Mouse (Mus musculus): ENCODE results near the gene Mrpl23. TPM values are rescaled to one million over a fixed set of nuclear protein-coding genes. Genes with fewer than 3 reads are reported as not detected.

Mrpl23 gene
- polyA plus RNA-seq, 1 experiment = 73.3 TPM

DNA sequence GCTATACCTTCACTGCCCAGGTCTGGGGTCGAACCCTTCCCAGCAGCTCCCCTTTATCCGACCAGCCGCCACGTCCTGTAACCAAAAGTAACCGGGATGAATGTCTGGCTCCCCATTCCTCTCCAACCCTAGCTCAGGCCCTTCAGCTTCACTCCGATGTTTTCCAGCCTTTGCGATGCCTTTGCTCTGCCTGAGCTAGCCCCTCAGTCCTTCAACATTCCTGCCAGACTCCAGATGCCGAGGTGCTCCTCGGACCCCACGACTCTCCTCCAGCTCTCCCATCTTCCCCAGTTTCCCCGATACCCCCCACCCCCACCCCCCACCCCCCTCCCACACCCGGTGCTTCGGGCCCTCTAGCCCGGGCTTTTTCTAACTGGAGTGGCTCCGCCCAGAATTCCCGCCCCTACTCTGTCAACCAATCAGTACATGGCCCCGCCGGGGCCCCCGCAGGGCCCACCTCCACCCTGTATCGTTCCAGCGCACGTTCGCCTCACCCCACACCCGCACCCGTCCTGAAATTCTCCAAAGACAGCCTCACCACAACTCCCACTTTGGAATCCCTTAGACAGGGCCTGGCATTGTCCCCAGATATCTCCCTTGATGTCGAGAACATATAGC is 45.4 kb downstream of the Mrpl23 start:
- no peak overlapping the region for H3ac ChIP-seq (ENCODE audit: control insufficient read depth, insufficient read length)
- no peaks in the 10 kb centered on the region for H3K79me2 ChIP-seq (ENCODE audit: control insufficient read depth, insufficient read depth)
- peak overlapping the region; percentile 62 for H3K4me2 ChIP-seq (ENCODE audit: low read depth)
- H3K36me3 ChIP-seq (ENCODE audit: control insufficient read depth, insufficient read depth) = no peaks in the 10 kb centered on the region
- H3K27me3 ChIP-seq (ENCODE audit: control insufficient read depth, insufficient read depth, insufficient read length) = no peaks in the 10 kb centered on the region
- peak overlapping the region; percentile 65 for H3K4me3 ChIP-seq
- TF ChIP-seq TCF3 (IDR thresholded peaks at IDR 0.05; ENCODE audit: insufficient read length, low read depth) (no peak), POLR2AphosphoS2 (IDR thresholded peaks at IDR 0.05; ENCODE audit: insufficient read length, low read depth) (peak; percentile 94), USF1 (IDR thresholded peaks at IDR 0.05; ENCODE audit: low read depth) (no peak), POLR2A (IDR thresholded peaks at IDR 0.05; ENCODE audit: insufficient read length, low read depth) (peak; percentile 89)

DNA sequence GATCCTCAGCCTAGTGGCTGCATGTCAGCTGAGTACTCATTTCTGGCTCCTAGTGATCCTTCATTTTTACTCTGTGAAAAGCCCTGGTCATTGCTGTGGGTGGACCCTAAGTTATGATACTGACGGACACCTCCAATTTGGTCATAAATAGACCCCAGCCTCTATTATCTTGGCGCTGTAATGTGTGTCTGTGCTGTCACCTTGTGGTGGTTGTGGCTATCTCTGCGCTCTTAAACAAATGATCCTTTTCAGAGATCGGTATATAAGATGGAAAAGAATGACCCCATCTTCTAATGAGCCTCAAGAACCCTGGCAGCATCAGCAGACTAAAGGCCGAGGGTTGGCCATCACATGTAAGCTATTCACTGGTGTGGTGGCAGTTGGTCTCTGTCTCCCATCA is 46.6 kb downstream of the Mrpl23 start:
- Histone ChIP-seq H3K4me3 (no peak overlapping the region), H3K36me3 (ENCODE audit: control insufficient read depth, insufficient read depth) (no peaks in the 10 kb centered on the region), H3ac (ENCODE audit: control insufficient read depth, insufficient read length) (no peak overlapping the region), H3K79me2 (ENCODE audit: control insufficient read depth, insufficient read depth) (no peaks in the 10 kb centered on the region), H3K27me3 (ENCODE audit: control insufficient read depth, insufficient read depth, insufficient read length) (no peaks in the 10 kb centered on the region), H3K4me2 (ENCODE audit: low read depth) (no peak overlapping the region)
- no peak for TF ChIP-seq REST (IDR thresholded peaks at IDR 0.05; ENCODE audit: insufficient read depth, insufficient read length)
- TF ChIP-seq MAX (IDR thresholded peaks at IDR 0.05; ENCODE audit: low read depth) = no peak
- TF ChIP-seq POLR2AphosphoS2 (IDR thresholded peaks at IDR 0.05; ENCODE audit: insufficient read length, low read depth) = no peak
- no peak for TF ChIP-seq MYOD1 (IDR thresholded peaks at IDR 0.05; ENCODE audit: control insufficient read depth in 1 of 3, insufficient read length in 2 of 3, low read depth in 2 of 3)

DNA sequence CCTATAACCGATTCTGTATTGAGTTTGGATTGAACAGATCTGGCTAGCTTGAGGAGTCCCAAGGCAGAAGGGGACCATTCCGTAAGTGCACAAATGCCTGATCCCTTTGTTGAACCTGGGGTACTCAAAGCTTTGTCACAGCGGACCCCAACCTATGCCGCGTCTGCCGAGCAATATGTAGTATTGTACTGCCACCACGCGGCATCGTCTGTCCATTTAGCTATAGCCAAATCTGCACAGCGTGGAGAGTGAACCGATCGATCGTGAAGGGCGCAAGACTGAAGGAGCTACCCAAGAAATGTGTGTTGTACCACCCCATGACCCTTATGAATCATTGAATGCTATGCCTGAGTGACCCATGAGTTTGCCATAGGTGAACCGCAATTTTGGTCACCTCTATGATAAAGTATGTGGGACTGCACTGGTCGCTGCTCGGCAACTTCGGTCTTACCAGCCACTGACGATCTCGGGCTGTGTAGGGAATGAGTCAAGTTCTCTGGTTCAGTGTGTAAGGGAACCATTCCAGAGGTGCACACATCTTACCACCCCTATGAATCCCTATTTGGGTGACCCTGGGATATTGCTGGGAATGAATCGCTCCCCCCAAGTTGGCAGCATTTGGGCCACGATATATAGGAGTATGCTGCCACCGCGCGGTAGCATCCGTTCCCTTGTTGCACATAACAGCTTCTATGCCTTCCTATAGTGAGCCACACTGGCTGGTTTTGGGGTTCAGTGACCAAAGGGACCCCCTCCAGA is 47.8 kb downstream of the Mrpl23 start:
- TF ChIP-seq POLR2A (IDR thresholded peaks at IDR 0.05; ENCODE audit: insufficient read length, low read depth) (no peak), TCF3 (IDR thresholded peaks at IDR 0.05; ENCODE audit: insufficient read length, low read depth) (no peak), CEBPB (IDR thresholded peaks at IDR 0.05; ENCODE audit: insufficient read depth, poor library complexity, severe bottlenecking) (no peak), POLR2AphosphoS2 (IDR thresholded peaks at IDR 0.05; ENCODE audit: insufficient read length, low read depth) (no peak), MYOG (IDR thresholded peaks at IDR 0.05; ENCODE audit: control insufficient read depth in 1 of 3, insufficient read depth in 1 of 3, insufficient read length in 2 of 3, low read depth in 2 of 3) (no peak), USF1 (IDR thresholded peaks at IDR 0.05; ENCODE audit: low read depth) (no peak), TCF12 (IDR thresholded peaks at IDR 0.05; ENCODE audit: insufficient read depth, poor library complexity, severe bottlenecking) (no peak), MYOD1 (IDR thresholded peaks at IDR 0.05; ENCODE audit: control insufficient read depth in 1 of 3, insufficient read length in 2 of 3, low read depth in 2 of 3) (no peak), REST (IDR thresholded peaks at IDR 0.05; ENCODE audit: insufficient read depth, insufficient read length) (no peak), MAX (IDR thresholded peaks at IDR 0.05; ENCODE audit: low read depth) (no peak), E2F4 (IDR thresholded peaks at IDR 0.05; ENCODE audit: insufficient read depth) (no peak)
- Histone ChIP-seq H3K27me3 (ENCODE audit: control insufficient read depth, insufficient read depth, insufficient read length) (no peaks in the 10 kb centered on the region), H3K36me3 (ENCODE audit: control insufficient read depth, insufficient read depth) (no peaks in the 10 kb centered on the region)

DNA sequence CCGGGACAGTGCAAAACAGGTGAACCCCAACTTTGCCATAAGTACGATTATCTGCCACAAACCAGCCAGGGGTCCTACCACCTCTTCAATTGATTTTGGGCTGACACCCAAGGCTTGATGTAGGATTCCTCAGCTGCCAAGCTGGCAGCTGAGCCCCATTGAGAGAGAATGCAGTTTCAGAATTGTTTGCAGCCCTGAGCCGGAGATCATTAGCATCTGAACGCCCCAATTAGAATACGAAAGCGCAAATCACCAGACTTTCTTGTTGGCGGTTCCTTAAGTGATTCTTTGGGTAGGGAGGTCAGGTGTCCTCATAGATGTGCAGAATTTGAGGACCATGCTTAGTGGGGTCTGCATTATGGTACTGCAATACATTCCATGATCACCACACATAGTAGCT is 48.7 kb downstream of the Mrpl23 start:
- Histone ChIP-seq H3ac (ENCODE audit: control insufficient read depth, insufficient read length) (no peak overlapping the region), H3K4me3 (no peak overlapping the region), H3K36me3 (ENCODE audit: control insufficient read depth, insufficient read depth) (no peaks in the 10 kb centered on the region), H3K79me2 (ENCODE audit: control insufficient read depth, insufficient read depth) (no peaks in the 10 kb centered on the region), H3K27me3 (ENCODE audit: control insufficient read depth, insufficient read depth, insufficient read length) (peaks cover 7% of the 10 kb centered on the region), H3K4me2 (ENCODE audit: low read depth) (peak overlapping the region; percentile 61)
- TF ChIP-seq TCF3 (IDR thresholded peaks at IDR 0.05; ENCODE audit: insufficient read length, low read depth) (no peak), E2F4 (IDR thresholded peaks at IDR 0.05; ENCODE audit: insufficient read depth) (no peak), POLR2AphosphoS2 (IDR thresholded peaks at IDR 0.05; ENCODE audit: insufficient read length, low read depth) (no peak), MYOD1 (IDR thresholded peaks at IDR 0.05; ENCODE audit: control insufficient read depth in 1 of 3, insufficient read length in 2 of 3, low read depth in 2 of 3) (no peak), SRF (IDR thresholded peaks at IDR 0.05; ENCODE audit: control insufficient read depth, insufficient read length, low read depth) (no peak), POLR2A (IDR thresholded peaks at IDR 0.05; ENCODE audit: insufficient read length, low read depth) (no peak), MYOG (IDR thresholded peaks at IDR 0.05; ENCODE audit: control insufficient read depth in 1 of 3, insufficient read depth in 1 of 3, insufficient read length in 2 of 3, low read depth in 2 of 3) (no peak), USF1 (IDR thresholded peaks at IDR 0.05; ENCODE audit: low read depth) (no peak), MAX (IDR thresholded peaks at IDR 0.05; ENCODE audit: low read depth) (no peak), CEBPB (IDR thresholded peaks at IDR 0.05; ENCODE audit: insufficient read depth, poor library complexity, severe bottlenecking) (no peak), REST (IDR thresholded peaks at IDR 0.05; ENCODE audit: insufficient read depth, insufficient read length) (no peak), TCF12 (IDR thresholded peaks at IDR 0.05; ENCODE audit: insufficient read depth, poor library complexity, severe bottlenecking) (no peak)

More for the DNA sequence above, 47.8 kb downstream of the Mrpl23 start:
- peak overlapping the region; percentile 93 for H3K4me2 ChIP-seq (ENCODE audit: low read depth)
- H3K4me3 ChIP-seq = peak overlapping the region; percentile 8
- H3ac ChIP-seq (ENCODE audit: control insufficient read depth, insufficient read length) = no peak overlapping the region
- no peaks in the 10 kb centered on the region for H3K79me2 ChIP-seq (ENCODE audit: control insufficient read depth, insufficient read depth)

DNA sequence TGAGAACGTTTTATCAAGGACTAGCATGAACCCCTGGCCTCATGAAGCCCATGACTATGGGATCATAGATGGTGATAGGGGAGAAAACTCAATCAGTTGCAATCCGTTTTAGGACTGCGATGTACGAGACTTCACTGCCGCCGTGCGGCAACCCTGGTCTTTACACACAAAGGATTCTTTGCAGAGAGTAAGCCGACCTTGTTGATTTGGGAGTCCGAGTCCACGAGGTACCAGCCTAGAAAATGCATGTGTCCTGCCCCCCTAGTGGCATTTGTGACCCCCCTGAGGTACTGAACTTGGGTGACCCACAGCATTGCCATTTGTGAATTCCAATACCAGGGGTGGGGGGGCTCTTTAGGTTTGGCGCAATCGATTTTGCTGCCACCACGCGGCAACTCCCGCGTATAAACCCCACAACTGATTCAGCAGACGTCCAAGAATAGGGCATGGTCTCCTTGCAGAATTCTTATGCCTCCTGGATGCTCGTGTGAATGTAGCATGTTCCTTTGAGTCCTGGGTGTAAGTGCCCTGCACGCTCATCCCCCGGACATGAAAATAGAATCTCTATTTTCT is 49.3 kb downstream of the Mrpl23 start:
- H3K4me3 ChIP-seq = no peak overlapping the region
- H3ac ChIP-seq (ENCODE audit: control insufficient read depth, insufficient read length) = no peak overlapping the region
- peaks cover 9% of the 10 kb centered on the region for H3K27me3 ChIP-seq (ENCODE audit: control insufficient read depth, insufficient read depth, insufficient read length)
- H3K79me2 ChIP-seq (ENCODE audit: control insufficient read depth, insufficient read depth) = no peaks in the 10 kb centered on the region
- no peak for TF ChIP-seq MAX (IDR thresholded peaks at IDR 0.05; ENCODE audit: low read depth)
- no peak for TF ChIP-seq POLR2AphosphoS2 (IDR thresholded peaks at IDR 0.05; ENCODE audit: insufficient read length, low read depth)
- TF ChIP-seq TCF3 (IDR thresholded peaks at IDR 0.05; ENCODE audit: insufficient read length, low read depth) = no peak
- no peak for TF ChIP-seq USF1 (IDR thresholded peaks at IDR 0.05; ENCODE audit: low read depth)
- no peak for TF ChIP-seq POLR2A (IDR thresholded peaks at IDR 0.05; ENCODE audit: insufficient read length, low read depth)
- no peak for TF ChIP-seq TCF12 (IDR thresholded peaks at IDR 0.05; ENCODE audit: insufficient read depth, poor library complexity, severe bottlenecking)
- TF ChIP-seq REST (IDR thresholded peaks at IDR 0.05; ENCODE audit: insufficient read depth, insufficient read length) = no peak
- no peak for TF ChIP-seq SRF (IDR thresholded peaks at IDR 0.05; ENCODE audit: control insufficient read depth, insufficient read length, low read depth)
- TF ChIP-seq MYOG (IDR thresholded peaks at IDR 0.05; ENCODE audit: control insufficient read depth in 1 of 3, insufficient read depth in 1 of 3, insufficient read length in 2 of 3, low read depth in 2 of 3) = no peak
- no peak for TF ChIP-seq MYOD1 (IDR thresholded peaks at IDR 0.05; ENCODE audit: control insufficient read depth in 1 of 3, insufficient read length in 2 of 3, low read depth in 2 of 3)
- no peak for TF ChIP-seq CEBPB (IDR thresholded peaks at IDR 0.05; ENCODE audit: insufficient read depth, poor library complexity, severe bottlenecking)
- TF ChIP-seq E2F4 (IDR thresholded peaks at IDR 0.05; ENCODE audit: insufficient read depth) = no peak
- no peaks in the 10 kb centered on the region for H3K36me3 ChIP-seq (ENCODE audit: control insufficient read depth, insufficient read depth)
- peak overlapping the region; percentile 61 for H3K4me2 ChIP-seq (ENCODE audit: low read depth)
